Mouse (Mus musculus) liver, postnatal 0 days (tissue): ENCODE data around the gene Zpbp2. TPM values are rescaled to one million over a fixed set of nuclear protein-coding genes. Genes with fewer than 3 reads are reported as not detected.
A peak's percentile ranks its signal among the peaks of the same experiment; 100 is the strongest.

Source experiments
- ATAC-seq: fragments of 200-750 bp; cut with Nextera tagmentation; 2 replicates; pipeline ENCODE4 v1.8.0; 2017; ENCODE audit warnings: mild to moderate bottlenecking, moderate library complexity
- DNase-seq: peaks from one replicate; pipeline ENCODE4 v3.0.0-alpha.2; 2016
- H3K27ac ChIP-seq: fragments of 300-500 bp; sonication (generic); 2 replicates; pipeline ENCODE4 v1.5.1; 2014; ENCODE audit warnings: antibody characterized with exemption, moderate library complexity, mild to moderate bottlenecking, low read depth
- H3K27me3 ChIP-seq: fragments of 300-500 bp; sonication (generic); 2 replicates; pipeline ENCODE4 v1.6.1; 2014; ENCODE audit warnings: low read length, control low read depth, mixed read lengths; ENCODE audit not compliant: insufficient read depth
- H3K36me3 ChIP-seq: fragments of 300-500 bp; sonication (generic); replicated peaks from 2 replicates; pipeline ENCODE4 v1.6.1; 2014; ENCODE audit warnings: mild to moderate bottlenecking, control low read depth, low read length, moderate library complexity, mixed read lengths; ENCODE audit not compliant: insufficient read depth
- H3K4me1 ChIP-seq: fragments of 300-500 bp; sonication (generic); 2 replicates; pipeline ENCODE4 v1.6.1; 2014; ENCODE audit warnings: antibody characterized with exemption, mild to moderate bottlenecking, control low read depth; ENCODE audit not compliant: insufficient read depth
- H3K4me2 ChIP-seq: fragments of 300-500 bp; sonication (generic); 2 replicates; pipeline ENCODE4 v1.6.1; 2014; ENCODE audit warnings: low read depth, mild to moderate bottlenecking, low read length, moderate library complexity, mixed read lengths
- H3K4me3 ChIP-seq: fragments of 300-500 bp; sonication (generic); 2 replicates; pipeline ENCODE4 v1.5.1; 2014; ENCODE audit warnings: low read depth, low read length
- H3K9ac ChIP-seq: fragments of 300-500 bp; sonication (generic); replicated peaks from 2 replicates; pipeline ENCODE4 v1.6.1; 2014; ENCODE audit warnings: mild to moderate bottlenecking, moderate library complexity
- H3K9me3 ChIP-seq: fragments of 300-500 bp; sonication (generic); 2 replicates; pipeline ENCODE4 v1.6.1; 2016; ENCODE audit warnings: mild to moderate bottlenecking, control low read depth, low read length, mixed read lengths
- CTCF ChIP-seq: sonication (generic); IDR thresholded peaks from 2 replicates; pipeline ENCODE4 v1.5.1; 2016; ENCODE audit warnings: antibody characterized with exemption, low read depth
- EP300 ChIP-seq: IDR thresholded peaks from 2 replicates; pipeline ENCODE4 v1.6.1; 2016; ENCODE audit warnings: antibody characterized with exemption, low read depth, mild to moderate bottlenecking
- WGBS: fragments of 180-500 bp; shearing (Covaris S2); extraction: QIAGEN DNeasy Blood & Tissue Kit; methylation state at CpG from one replicate; pipeline ENCODE4 v1.1.7; 2014; ENCODE audit not compliant: insufficient replicate concordance; 5-methylcytosine and 5-hydroxymethylcytosine counted together
- polyA plus RNA-seq: library from polyadenylated mRNA; unstranded; fragments of >200 nt; fragmentation: Nextera tagmentation; extraction: Ambion mirVana; gene quantifications from 2 replicates; pipeline ENCODE4 v1.2.1, GENCODE M21; 2015

Gene Zpbp2
- polyA plus RNA-seq, 1 experiment from 2014 or later: 1.1 TPM

DNA sequence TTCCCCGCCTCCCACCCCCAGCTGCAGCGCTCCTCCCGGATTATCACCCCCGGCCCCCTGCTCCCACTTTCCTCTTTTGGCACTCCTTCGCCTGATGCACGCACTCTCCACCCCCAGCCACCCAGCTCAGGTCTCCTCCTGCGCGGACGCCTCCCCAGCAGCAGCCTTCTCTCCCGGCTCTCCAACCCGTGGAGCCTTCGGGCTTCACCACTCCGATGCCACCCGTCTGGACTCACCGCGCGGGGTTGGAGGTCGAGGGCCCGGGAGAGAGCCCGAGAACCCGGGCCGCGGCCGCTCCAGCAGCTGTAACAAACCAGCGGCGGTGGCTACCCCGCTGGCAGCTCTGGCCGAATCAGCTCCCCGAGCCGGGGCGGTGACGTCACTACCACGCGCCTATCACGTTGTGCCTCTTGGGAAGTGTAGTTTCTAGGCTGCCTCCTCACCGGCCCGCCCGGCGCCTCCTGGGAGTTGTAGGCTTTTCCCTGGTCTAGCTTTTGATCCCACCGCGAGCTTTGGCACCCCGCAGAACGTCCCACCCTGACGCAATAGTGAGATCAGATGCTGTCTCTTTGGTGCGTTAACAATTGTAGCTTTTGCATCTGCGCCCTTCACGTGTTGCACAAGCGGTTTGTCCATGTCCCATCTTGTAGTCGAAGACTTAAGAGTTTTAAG is 36.1 kb downstream of the Zpbp2 start, which contains the start of gene Ormdl3:
Gene Ormdl3, minus strand, starts transcription at position 477 of the 672 bp plus-strand sequence.
- Histone ChIP-seq H3K27ac (peak within 1 kb of the TSS; percentile 95), H3K27me3 (no peaks in the 10 kb centered on the region), H3K9ac (peak within 1 kb of the TSS; percentile 88), H3K9me3 (no peaks in the 10 kb centered on the region), H3K4me3 (peak within 1 kb of the TSS; percentile 94), H3K36me3 (peaks cover 5% of the 10 kb centered on the region), H3K4me2 (peak within 1 kb of the TSS; percentile 88), H3K4me1 (peaks cover 46% of the 10 kb centered on the region)
- ATAC-seq (peak; percentile 82), DNase-seq (peak; percentile 99)
- 1% methylated on average over 47 of the region's 49 CpGs for WGBS
- TF ChIP-seq EP300 (no peak; the same call in 1 of the 2 replicates), CTCF (no peak)

DNA sequence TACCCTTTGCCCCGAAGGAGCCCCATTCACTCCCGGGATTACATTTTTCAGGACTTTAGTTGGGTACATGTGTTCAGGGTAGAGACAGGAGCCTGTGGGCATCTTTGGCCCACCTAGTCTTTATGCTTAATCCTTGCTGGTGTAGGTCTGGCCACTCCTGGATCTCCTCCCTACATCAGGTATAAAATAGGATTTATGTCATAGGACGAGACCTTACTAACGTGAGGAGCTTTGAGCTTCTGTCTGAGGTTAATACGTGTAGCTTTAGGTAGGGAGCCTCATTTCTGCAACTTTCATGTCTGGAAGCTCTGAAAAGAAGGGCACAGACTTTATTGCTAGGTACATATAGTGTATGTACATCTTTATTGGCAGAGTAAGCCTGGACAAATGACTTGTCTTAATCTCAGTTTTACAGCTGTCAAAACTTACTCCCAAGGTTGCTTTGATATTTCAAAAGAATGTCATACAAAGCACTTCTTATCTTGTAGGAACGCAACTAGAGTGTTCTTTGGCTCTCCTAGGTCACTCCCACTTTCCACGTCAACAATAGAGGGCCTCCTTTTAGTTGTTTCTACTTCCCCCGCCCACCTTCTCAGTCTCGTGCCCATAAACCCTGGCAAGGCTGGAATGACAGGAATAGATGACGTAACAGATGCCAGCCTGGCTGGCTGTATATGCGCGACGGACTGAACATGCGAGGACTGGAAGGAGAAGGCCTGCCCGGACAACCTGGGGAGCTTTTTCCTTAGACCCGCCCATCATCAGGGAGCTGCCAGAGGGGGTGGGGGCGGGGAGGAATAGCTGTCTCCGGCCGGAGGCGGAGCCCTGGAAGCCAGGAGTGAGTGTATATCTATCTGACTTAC is 37.0 kb downstream of the Zpbp2 start:
- 10% methylated on average over 20 of the region's 20 CpGs for WGBS
- TF ChIP-seq EP300: peak; percentile 73
- TF ChIP-seq CTCF: no peak
- peaks cover 44% of the 10 kb centered on the region for H3K4me1 ChIP-seq

DNA sequence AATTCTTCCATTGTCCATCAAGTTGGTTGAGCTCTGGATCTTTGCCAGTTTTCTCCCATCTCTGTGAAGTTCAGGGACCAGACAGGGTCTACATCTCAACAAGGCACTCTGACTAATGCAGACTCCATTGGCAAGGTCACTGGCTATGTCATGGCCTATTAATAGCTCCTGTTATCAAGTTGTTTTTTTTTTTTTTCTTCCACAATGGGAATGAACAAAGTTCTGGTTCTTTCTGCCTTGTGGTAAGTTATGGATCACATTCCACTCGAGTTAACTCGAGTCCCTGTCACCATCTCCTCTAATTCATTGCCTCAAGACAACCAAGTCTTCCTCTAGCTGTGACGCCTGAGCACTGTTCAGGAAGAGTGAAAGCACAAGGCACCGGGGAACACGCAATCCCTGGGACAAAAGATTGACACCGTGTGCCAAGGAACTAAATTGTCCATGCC is 38.0 kb downstream of the Zpbp2 start:
- Histone ChIP-seq H3K36me3 (no peaks in the 10 kb centered on the region), H3K27me3 (no peaks in the 10 kb centered on the region), H3K4me1 (peaks cover 43% of the 10 kb centered on the region), H3K4me3 (no peak overlapping the region), H3K4me2 (peak overlapping the region; percentile 88), H3K27ac (peak overlapping the region; percentile 95), H3K9ac (no peak overlapping the region; the same call in 1 of the 2 replicates), H3K9me3 (no peaks in the 10 kb centered on the region)
- no peak for TF ChIP-seq EP300
- WGBS: 55% methylated on average over 6 of the region's 6 CpGs
- DNase-seq (no peak), ATAC-seq (no peak)

More for the DNA sequence above, 37.0 kb downstream of the Zpbp2 start:
- H3K36me3 ChIP-seq: peaks cover 2% of the 10 kb centered on the region
- DNase-seq (peak; percentile 86), ATAC-seq (peak; percentile 42)
- H3K4me3 ChIP-seq: peak overlapping the region; percentile 94
- H3K27ac ChIP-seq: peak overlapping the region; percentile 95
- H3K9ac ChIP-seq: peak overlapping the region; percentile 62
- peak overlapping the region; percentile 88 for H3K4me2 ChIP-seq
- no peaks in the 10 kb centered on the region for H3K27me3 ChIP-seq
- no peaks in the 10 kb centered on the region for H3K9me3 ChIP-seq

DNA sequence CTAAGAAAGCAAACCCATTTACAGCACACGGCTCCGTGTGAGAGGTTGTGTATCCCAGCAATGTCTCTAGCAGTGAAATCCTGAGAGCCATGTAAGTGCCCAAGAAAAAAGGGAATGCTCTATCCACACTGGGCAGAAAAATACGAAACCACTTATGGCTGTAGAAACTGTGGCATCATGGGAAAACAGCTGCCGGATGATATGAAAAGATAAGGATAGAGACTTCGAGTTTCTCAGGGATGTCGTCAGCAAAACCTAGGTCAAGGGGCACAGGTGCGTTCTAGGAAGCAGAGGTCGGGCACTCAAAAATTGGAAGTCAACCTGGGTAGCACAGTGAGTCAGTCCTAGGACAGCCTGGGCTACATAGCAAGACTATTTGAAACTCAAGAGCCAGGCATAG is 38.4 kb downstream of the Zpbp2 start:
- 66% methylated on average over 8 of the region's 8 CpGs for WGBS
- H3K9me3 ChIP-seq: no peaks in the 10 kb centered on the region
- H3K27ac ChIP-seq: peak overlapping the region; percentile 95; the same call in 1 of the 2 replicates
- H3K27me3 ChIP-seq: no peaks in the 10 kb centered on the region
- H3K9ac ChIP-seq: no peak overlapping the region
- no peak for ATAC-seq
- peak overlapping the region; percentile 88; the same call in 1 of the 2 replicates for H3K4me2 ChIP-seq
- TF ChIP-seq CTCF: no peak
- peak; percentile 9; the same call in 1 of the 2 replicates for TF ChIP-seq EP300
- no peak overlapping the region for H3K4me3 ChIP-seq
- peaks cover 39% of the 10 kb centered on the region for H3K4me1 ChIP-seq
- DNase-seq: no peak
- H3K36me3 ChIP-seq: no peaks in the 10 kb centered on the region

DNA sequence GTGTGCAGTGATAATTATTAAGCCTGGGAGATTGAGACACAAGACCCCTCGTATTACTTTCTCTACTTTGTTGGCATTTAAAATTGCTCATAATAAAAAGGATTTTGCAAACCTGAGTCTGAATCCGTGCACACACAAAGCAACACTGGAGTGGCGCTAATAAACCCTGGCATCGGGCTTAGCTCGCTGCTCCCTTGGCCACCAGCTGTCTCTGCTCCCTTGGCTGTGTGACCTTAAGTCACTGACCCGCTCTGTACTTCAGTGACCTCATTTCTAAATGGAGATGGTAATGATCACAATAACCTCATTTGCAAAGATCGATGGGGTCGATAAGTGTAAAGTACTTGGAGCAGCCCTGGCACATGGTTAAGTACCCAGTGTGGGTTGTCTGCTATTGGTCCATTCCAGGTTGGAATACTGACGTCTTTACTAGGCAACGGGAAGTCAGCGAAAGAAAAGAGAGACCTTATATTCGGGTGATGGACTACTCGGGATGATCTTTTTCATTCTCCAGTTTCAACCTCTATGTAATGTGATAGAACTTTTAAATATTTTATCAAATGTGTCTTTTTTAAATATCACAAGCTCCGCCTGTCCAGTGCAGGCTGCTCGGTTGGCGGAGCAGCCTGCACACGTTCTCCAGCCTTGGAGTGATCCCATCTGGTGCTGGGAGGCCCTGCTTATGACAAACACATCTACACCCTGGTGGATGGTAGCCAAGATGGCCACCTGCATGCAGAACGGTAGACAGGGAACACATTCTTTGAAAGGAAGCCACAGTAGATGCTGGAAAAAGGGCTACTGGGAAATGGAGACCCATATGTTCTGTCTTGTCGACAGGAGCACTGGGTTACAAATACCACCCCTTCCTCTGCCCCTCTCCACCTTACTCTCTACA is 39.9 kb downstream of the Zpbp2 start:
- H3K9me3 ChIP-seq: no peaks in the 10 kb centered on the region
- H3K27ac ChIP-seq: no peak overlapping the region
- H3K4me3 ChIP-seq: no peak overlapping the region
- ATAC-seq (no peak), DNase-seq (no peak)
- H3K4me1 ChIP-seq: peaks cover 24% of the 10 kb centered on the region
- 78% methylated on average over 19 of the region's 19 CpGs for WGBS
- H3K9ac ChIP-seq: no peak overlapping the region
- H3K27me3 ChIP-seq: no peaks in the 10 kb centered on the region
- no peak for TF ChIP-seq EP300
- TF ChIP-seq CTCF: no peak
- H3K36me3 ChIP-seq: no peaks in the 10 kb centered on the region
- H3K4me2 ChIP-seq: no peak overlapping the region
